Mouse (Mus musculus) liver, adult 2 months (tissue): ENCODE results near the gene Polq. TPM values are rescaled to one million over a fixed set of nuclear protein-coding genes. Genes with fewer than 3 reads are reported as not detected.
A peak's percentile ranks its signal among the peaks of the same experiment; 100 is the strongest.

Source experiments
- DNase-seq: peaks from one replicate; pipeline ENCODE4 v3.0.0-alpha.2; 2011; ENCODE audit warnings: low read depth, low spot score; ENCODE audit errors: extremely low read depth
- H3K27ac ChIP-seq: fragments of 200-500 bp; replicated peaks from 2 replicates; pipeline ENCODE4 v1.5.1; 2012; ENCODE audit warnings: low read depth, mild to moderate bottlenecking, control low read depth, inconsistent platforms, low read length; ENCODE audit not compliant: insufficient read depth
- H3K27me3 ChIP-seq: fragments of 200-500 bp; 2 replicates; pipeline ENCODE4 v1.6.1; 2012; ENCODE audit warnings: mild to moderate bottlenecking, moderate library complexity, low read length, inconsistent platforms; ENCODE audit not compliant: control insufficient read depth, insufficient read depth
- H3K36me3 ChIP-seq: fragments of 200-500 bp; 2 replicates; pipeline ENCODE4 v1.6.1; 2012; ENCODE audit warnings: low read length, inconsistent platforms; ENCODE audit not compliant: control insufficient read depth, insufficient read depth
- H3K4me1 ChIP-seq: fragments of 200-500 bp; 2 replicates; pipeline ENCODE4 v1.6.1; 2011; ENCODE audit warnings: low read length; ENCODE audit not compliant: control insufficient read depth, insufficient read depth
- H3K4me3 ChIP-seq: fragments of 200-500 bp; 2 replicates; pipeline ENCODE4 v1.5.1; 2011; ENCODE audit warnings: low read depth, mild to moderate bottlenecking, control low read depth, low read length, moderate library complexity; ENCODE audit not compliant: insufficient read depth
- H3K79me2 ChIP-seq: fragments of 200-500 bp; 2 replicates; pipeline ENCODE4 v1.6.1; 2012; ENCODE audit warnings: inconsistent platforms, mild to moderate bottlenecking, low read length, moderate library complexity; ENCODE audit not compliant: control insufficient read depth, insufficient read depth
- H3K9ac ChIP-seq: fragments of 200-500 bp; 2 replicates; pipeline ENCODE4 v1.6.1; 2012; ENCODE audit warnings: low read depth, mild to moderate bottlenecking, control low read depth, inconsistent platforms, low read length
- CTCF ChIP-seq: fragments of 200-500 bp; IDR thresholded peaks from 2 replicates; pipeline ENCODE4 v1.5.1; 2011; ENCODE audit warnings: low read depth, low read length, control low read depth
- POLR2A ChIP-seq: fragments of 200-500 bp; IDR thresholded peaks from 2 replicates; pipeline ENCODE4 v1.6.1; 2011; ENCODE audit warnings: low read length, control low read depth; ENCODE audit not compliant: insufficient read depth; ENCODE audit errors: extremely low read depth
- WGBS: fragments of 180-500 bp; shearing (Covaris S2); methylation state at CpG from one replicate; pipeline ENCODE4 v1.1.7; 2018; 5-methylcytosine and 5-hydroxymethylcytosine counted together
- polyA plus RNA-seq: library from polyadenylated mRNA; depleted of rRNA; stranded (reverse); fragments of >200 nt; gene quantifications from 2 replicates; pipeline ENCODE4 v1.2.3, GENCODE M21; 2012
- total RNA-seq: library from RNA; depleted of rRNA; stranded (reverse); fragments of >200 nt; gene quantifications from 2 replicates; pipeline ENCODE4 v1.2.3, GENCODE M21; 2014

Polq gene
- total and polyA plus RNA-seq, 2 experiments, result 0.02 to 0.18 TPM

GRCm38 (mm10) chr16:36988066-36988465 lies 23.5 kb upstream of the Polq start:
- peak; percentile 89 for DNase-seq
- Histone ChIP-seq H3K4me3 (no peak overlapping the region), H3K9ac (no peak overlapping the region), H3K4me1 (peaks cover 5% of the 10 kb centered on the region), H3K27ac (no peak overlapping the region), H3K79me2 (no peaks in the 10 kb centered on the region), H3K36me3 (no peaks in the 10 kb centered on the region), H3K27me3 (no peaks in the 10 kb centered on the region)
- TF ChIP-seq POLR2A (no peak), CTCF (no peak)

- Histone ChIP-seq H3K36me3 (no peaks in the 10 kb centered on the region), H3K9ac (no peak overlapping the region), H3K4me1 (peaks cover 5% of the 10 kb centered on the region), H3K27me3 (no peaks in the 10 kb centered on the region), H3K4me3 (no peak overlapping the region), H3K27ac (no peak overlapping the region), H3K79me2 (no peaks in the 10 kb centered on the region)
- DNase-seq, result peak; percentile 54
- no peak for TF ChIP-seq POLR2A
- TF ChIP-seq CTCF, result no peak
- WGBS, result 84% methylated on average over 8 of the region's 8 CpGs
Measured at GRCm38 (mm10) chr16:36989493-36989892, 22.1 kb upstream of the Polq start.

GRCm38 (mm10) chr16:36989999-36990625 lies 21.5 kb upstream of the Polq start, which contains the start of gene Fbxo40:
Fbxo40 (minus strand) TSS chr16:36990467.
- no peak for TF ChIP-seq CTCF
- no peak for TF ChIP-seq POLR2A
- no peaks in the 10 kb centered on the region for H3K27me3 ChIP-seq
- H3K36me3 ChIP-seq, result no peaks in the 10 kb centered on the region
- no peaks in the 10 kb centered on the region for H3K79me2 ChIP-seq
- WGBS, result 61% methylated on average over 18 of the region's 18 CpGs
- H3K4me1 ChIP-seq, result peaks cover 5% of the 10 kb centered on the region
- no peak within 1 kb of the TSS for H3K9ac ChIP-seq
- peak; percentile 15 for DNase-seq
- no peak within 1 kb of the TSS for H3K27ac ChIP-seq
- H3K4me3 ChIP-seq, result no peak within 1 kb of the TSS

- TF ChIP-seq POLR2A, result no peak
- no peak for TF ChIP-seq CTCF
- Histone ChIP-seq H3K4me3 (no peak overlapping the region), H3K9ac (no peak overlapping the region), H3K4me1 (no peaks in the 10 kb centered on the region), H3K36me3 (no peaks in the 10 kb centered on the region), H3K79me2 (no peaks in the 10 kb centered on the region), H3K27me3 (no peaks in the 10 kb centered on the region; the same call in 1 of the 2 replicates), H3K27ac (no peak overlapping the region)
- WGBS, result 75% methylated on average over 6 of the region's 6 CpGs
- DNase-seq, result peak; percentile 10
Measured at GRCm38 (mm10) chr16:36997650-36998049, 13.9 kb upstream of the Polq start.

- WGBS, result 72% methylated on average over 9 of the region's 9 CpGs
- H3K27me3 ChIP-seq, result no peaks in the 10 kb centered on the region; the same call in 1 of the 2 replicates
- no peak overlapping the region for H3K4me3 ChIP-seq
- TF ChIP-seq CTCF (no peak), POLR2A (no peak)
- DNase-seq, result peak; percentile 15
- H3K4me1 ChIP-seq, result no peaks in the 10 kb centered on the region
- H3K9ac ChIP-seq, result no peak overlapping the region
- H3K27ac ChIP-seq, result no peak overlapping the region
- H3K36me3 ChIP-seq, result no peaks in the 10 kb centered on the region
- H3K79me2 ChIP-seq, result no peaks in the 10 kb centered on the region
Measured at GRCm38 (mm10) chr16:36999366-36999972, 12.1 kb upstream of the Polq start.

GRCm38 (mm10) chr16:37009262-37009661 lies 2.3 kb upstream of the Polq start:
- no peaks in the 10 kb centered on the region for H3K79me2 ChIP-seq
- no peaks in the 10 kb centered on the region for H3K27me3 ChIP-seq
- H3K4me1 ChIP-seq, result peaks cover 2% of the 10 kb centered on the region
- H3K27ac ChIP-seq, result no peak overlapping the region
- no peak for TF ChIP-seq POLR2A
- no peak for TF ChIP-seq CTCF
- no peak for DNase-seq
- 70% methylated on average over 6 of the region's 6 CpGs for WGBS
- H3K9ac ChIP-seq, result no peak overlapping the region
- no peak overlapping the region for H3K4me3 ChIP-seq
- H3K36me3 ChIP-seq, result no peaks in the 10 kb centered on the region
